Mouse (Mus musculus) forelimb bud, embryonic 11.5 days (tissue): ENCODE measurements around the gene Cntnap1.

Experiments
- DNase-seq: peaks from one replicate; pipeline ENCODE4 v3.0.0-alpha.2; 2012; ENCODE audit warnings: low read depth, low spot score

The Cntnap1 gene

GRCm38 (mm10) chr11:101169301-101170107, 819 bp upstream of the Cntnap1 start:
- DNase-seq: no peak

GRCm38 (mm10) chr11:101170811-101171610, 688 bp downstream of the Cntnap1 start, which contains the start of gene Plekhh3:
TSS of gene Plekhh3 (minus strand) at chr11:101171351.
- DNase-seq: peak; percentile 97

GRCm38 (mm10) chr11:101171721-101172433, 1.6 kb downstream of the Cntnap1 start:
- peak; percentile 72 for DNase-seq

- DNase-seq: no peak
These were observed 2.1 kb downstream of the Cntnap1 start for GRCm38 (mm10) chr11:101172434-101172815.

- DNase-seq: no peak
These were observed 2.8 kb downstream of the Cntnap1 start for GRCm38 (mm10) chr11:101173112-101173511.

- peak; percentile 89 for DNase-seq
These were observed 3.5 kb downstream of the Cntnap1 start for GRCm38 (mm10) chr11:101173631-101174388.

GRCm38 (mm10) chr11:101174389-101174745, 4.0 kb downstream of the Cntnap1 start:
- DNase-seq: no peak

GRCm38 (mm10) chr11:101174851-101175628, 4.7 kb downstream of the Cntnap1 start, which contains the start of gene Ccr10:
TSS of gene Ccr10 (minus strand) at chr11:101175443.
- no peak for DNase-seq

- DNase-seq: no peak
These were observed 5.4 kb downstream of the Cntnap1 start for GRCm38 (mm10) chr11:101175636-101176116.

GRCm38 (mm10) chr11:101176117-101176691, 5.9 kb downstream of the Cntnap1 start:
- no peak for DNase-seq

GRCm38 (mm10) chr11:101176933-101177773, 6.8 kb downstream of the Cntnap1 start:
- peak; percentile 55 for DNase-seq

GRCm38 (mm10) chr11:101178061-101179058, 8.0 kb downstream of the Cntnap1 start:
- DNase-seq: no peak

- no peak for DNase-seq
These were observed 9.0 kb downstream of the Cntnap1 start for GRCm38 (mm10) chr11:101179306-101179705.

GRCm38 (mm10) chr11:101180261-101180660, 9.9 kb downstream of the Cntnap1 start:
- DNase-seq: no peak

- DNase-seq: peak; percentile 72
These were observed 10.8 kb downstream of the Cntnap1 start for GRCm38 (mm10) chr11:101180846-101181740.

GRCm38 (mm10) chr11:101181961-101182360, 11.6 kb downstream of the Cntnap1 start:
- DNase-seq: no peak
